Comparison of ENCODE assay signal across 8 mouse cellular contexts in the genomic region with DNA sequence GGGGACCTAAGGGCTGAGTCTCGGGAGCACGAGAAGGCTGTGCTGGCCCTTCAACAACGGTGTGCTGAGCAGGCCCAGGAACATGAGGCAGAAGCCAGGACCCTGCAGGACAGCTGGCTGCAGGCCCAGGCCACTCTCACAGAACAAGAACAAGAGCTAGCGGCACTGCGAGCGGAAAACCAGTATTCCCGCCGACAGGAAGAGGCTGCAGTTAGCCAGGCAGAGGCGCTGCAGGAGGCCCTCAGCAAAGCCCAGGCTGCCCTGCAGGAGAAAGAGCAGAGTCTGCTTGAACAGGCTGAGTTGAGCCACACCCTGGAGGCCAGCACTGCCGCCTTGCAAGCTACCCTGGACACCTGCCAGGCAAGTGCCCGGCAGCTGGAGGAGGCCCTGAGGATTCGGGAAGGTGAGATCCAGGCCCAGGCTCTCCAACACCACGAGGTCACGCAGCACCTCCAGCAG. TPM values are rescaled to one million over a fixed set of nuclear protein-coding genes. Genes with fewer than 3 reads are reported as not detected.
DNase-seq lines count a peak whose midpoint lies in the region; ATAC-seq lines count a peak whose summit lies in the region.

No protein-coding gene starts in this region.

- H3K9ac ChIP-seq in heart, embryonic 11.5 days (ENCODE audit: low read depth, low read length): peak overlapping the region; percentile 54; the same call in 1 of the 2 replicates

- no peak overlapping the region; the same call in 1 of the 2 replicates for H3K4me3 ChIP-seq in heart, embryonic 11.5 days (ENCODE audit: low read depth, low read length)

- WGBS in heart, embryonic 11.5 days (ENCODE audit: insufficient replicate concordance): 78% methylated on average over 14 of the region's 14 CpGs

- H3K4me1 ChIP-seq in heart, embryonic 11.5 days (ENCODE audit: control insufficient read depth, insufficient read depth, low read length): peaks cover 9% of the 10 kb centered on the region

- H3K27ac ChIP-seq in heart, embryonic 11.5 days (ENCODE audit: low read depth, low read length): no peak overlapping the region

- ATAC-seq in heart, embryonic 11.5 days (replicated peaks; ENCODE audit: insufficient number of reproducible peaks, low FRiP score, low TSS enrichment): no peak
- no peak for ATAC-seq in monocyte, adult 5-6 weeks (replicated peaks; ENCODE audit: insufficient number of reproducible peaks, low FRiP score, low TSS enrichment, poor library complexity, severe bottlenecking)
- no peak for ATAC-seq in activated CD4-positive, CD25-positive, alpha-beta regulatory T cell, adult 4 months

- no peaks in the 10 kb centered on the region for H3K27me3 ChIP-seq in heart, embryonic 11.5 days (ENCODE audit: control insufficient read depth, insufficient read depth, low read length)

- peak overlapping the region; percentile 39 for H3K4me2 ChIP-seq in heart, embryonic 11.5 days

- DNase-seq in testis, postnatal 10 days (ENCODE audit: low spot score): peak; percentile 67
- DNase-seq in testis, postnatal 14 days (ENCODE audit: low spot score): no peak
- DNase-seq in cerebellum, postnatal 14 days: peak; percentile 98 to 99
- peak; percentile 68 for DNase-seq in layer of hippocampus, adult 9-11 months
- peak; percentile 59 for DNase-seq in lung, postnatal 14 days

- peaks cover 47% of the 10 kb centered on the region for H3K36me3 ChIP-seq in heart, embryonic 11.5 days (ENCODE audit: control insufficient read depth, insufficient read depth, low read length)

- H3K9me3 ChIP-seq in heart, embryonic 11.5 days (replicated peaks; ENCODE audit: control insufficient read depth, low read length): no peaks in the 10 kb centered on the region

RNA-seq across cellular contexts. Expression of a gene that starts 15.9 kb away (rescaled TPM):
- polyA plus RNA-seq in heart, embryonic 11.5 days (2014; fragmentation: Nextera tagmentation; extraction: Ambion mirVana): 0.80 and 1.1 TPM in 2 replicates
- total RNA-seq in monocyte, adult 5-6 weeks (2017): 0.87 to 1.8 TPM in 2 of 3 replicates, not detected in the other
- polyA plus RNA-seq in activated CD4-positive, CD25-positive, alpha-beta regulatory T cell, adult 4 months (2017; shearing (Covaris generic)): 1 to 10 TPM; 1.6 TPM

RNA-seq across cellular contexts. Expression of a gene that starts 16.0 kb away (rescaled TPM):
- 170 and 184 TPM in 2 replicates for polyA plus RNA-seq in heart, embryonic 11.5 days (2014; fragmentation: Nextera tagmentation; extraction: Ambion mirVana)
- 57.6 to 77.8 TPM (median 66.2 TPM) in 3 replicates for total RNA-seq in monocyte, adult 5-6 weeks (2017)
- polyA plus RNA-seq in activated CD4-positive, CD25-positive, alpha-beta regulatory T cell, adult 4 months (2017; shearing (Covaris generic)): 100 to 1,000 TPM; 113 to 142 TPM

RNA-seq across cellular contexts. Expression of a gene that starts 35.6 kb away (rescaled TPM):
- polyA plus RNA-seq in heart, embryonic 11.5 days (2014; fragmentation: Nextera tagmentation; extraction: Ambion mirVana): 6.4 and 12.3 TPM in 2 replicates
- total RNA-seq in monocyte, adult 5-6 weeks (2017): 67.3 to 170 TPM (median 77.6 TPM) in 3 replicates
- 10 to 100 TPM; 44.8 to 51.3 TPM for polyA plus RNA-seq in activated CD4-positive, CD25-positive, alpha-beta regulatory T cell, adult 4 months (2017; shearing (Covaris generic))

RNA-seq across cellular contexts. Expression of a gene that starts 46.7 kb away (rescaled TPM):
- 0.36 and 0.63 TPM in 2 replicates for polyA plus RNA-seq in heart, embryonic 11.5 days (2014; fragmentation: Nextera tagmentation; extraction: Ambion mirVana)
- not detected in 3 replicates for total RNA-seq in monocyte, adult 5-6 weeks (2017)
- polyA plus RNA-seq in activated CD4-positive, CD25-positive, alpha-beta regulatory T cell, adult 4 months (2017; shearing (Covaris generic)): not detected

RNA-seq across cellular contexts. Expression of a gene that starts 51.4 kb away (rescaled TPM):
- not detected in 2 replicates for polyA plus RNA-seq in heart, embryonic 11.5 days (2014; fragmentation: Nextera tagmentation; extraction: Ambion mirVana)
- not detected in 3 replicates for total RNA-seq in monocyte, adult 5-6 weeks (2017)
- not detected for polyA plus RNA-seq in activated CD4-positive, CD25-positive, alpha-beta regulatory T cell, adult 4 months (2017; shearing (Covaris generic))
